Mouse (Mus musculus) hindbrain, embryonic 13.5 days (tissue): ENCODE results near the gene Bglap3. TPM values are rescaled to one million over a fixed set of nuclear protein-coding genes. Genes with fewer than 3 reads are reported as not detected.

Experiments
- ATAC-seq: fragments of 200-750 bp; cut with Nextera tagmentation; 2 replicates; pipeline ENCODE4 v1.8.0; 2017; ENCODE audit warnings: moderate TSS enrichment; ENCODE audit not compliant: low FRiP score
- H3K27ac ChIP-seq: fragments of 300-500 bp; sonication (generic); 2 replicates; pipeline ENCODE4 v1.5.1; 2015; ENCODE audit warnings: inconsistent platforms, mild to moderate bottlenecking, moderate library complexity
- H3K27me3 ChIP-seq: fragments of 300-500 bp; sonication (generic); 2 replicates; pipeline ENCODE4 v1.6.1; 2015; ENCODE audit warnings: mild to moderate bottlenecking, inconsistent platforms
- H3K36me3 ChIP-seq: fragments of 300-500 bp; sonication (generic); 2 replicates; pipeline ENCODE4 v1.6.1; 2015; ENCODE audit warnings: mild to moderate bottlenecking, inconsistent platforms
- H3K4me1 ChIP-seq: fragments of 300-500 bp; sonication (generic); replicated peaks from 2 replicates; pipeline ENCODE4 v1.6.1; 2015; ENCODE audit warnings: inconsistent platforms
- H3K4me2 ChIP-seq: fragments of 300-500 bp; sonication (generic); 2 replicates; pipeline ENCODE4 v1.6.1; 2015; ENCODE audit warnings: inconsistent platforms, mild to moderate bottlenecking, moderate library complexity
- H3K4me3 ChIP-seq: fragments of 300-500 bp; sonication (generic); 2 replicates; pipeline ENCODE4 v1.5.1; 2015; ENCODE audit warnings: mild to moderate bottlenecking, inconsistent platforms
- H3K9ac ChIP-seq: fragments of 300-500 bp; sonication (generic); 2 replicates; pipeline ENCODE4 v1.6.1; 2015; ENCODE audit warnings: mild to moderate bottlenecking, inconsistent platforms
- H3K9me3 ChIP-seq: fragments of 300-500 bp; sonication (generic); 2 replicates; pipeline ENCODE4 v1.6.1; 2016; ENCODE audit warnings: inconsistent platforms
- WGBS: fragments of 180-500 bp; shearing (Covaris S2); methylation state at CpG from one replicate; pipeline ENCODE4 v1.1.7; 2015; 5-methylcytosine and 5-hydroxymethylcytosine counted together
- polyA plus RNA-seq: library from polyadenylated mRNA; unstranded; fragments of >200 nt; fragmentation: Nextera tagmentation; extraction: Ambion mirVana; gene quantifications from 2 replicates; pipeline ENCODE4 v1.2.1, GENCODE M21; 2015

Gene Bglap3
- polyA plus RNA-seq, 1 experiment from 2014 or later: not detected

DNA sequence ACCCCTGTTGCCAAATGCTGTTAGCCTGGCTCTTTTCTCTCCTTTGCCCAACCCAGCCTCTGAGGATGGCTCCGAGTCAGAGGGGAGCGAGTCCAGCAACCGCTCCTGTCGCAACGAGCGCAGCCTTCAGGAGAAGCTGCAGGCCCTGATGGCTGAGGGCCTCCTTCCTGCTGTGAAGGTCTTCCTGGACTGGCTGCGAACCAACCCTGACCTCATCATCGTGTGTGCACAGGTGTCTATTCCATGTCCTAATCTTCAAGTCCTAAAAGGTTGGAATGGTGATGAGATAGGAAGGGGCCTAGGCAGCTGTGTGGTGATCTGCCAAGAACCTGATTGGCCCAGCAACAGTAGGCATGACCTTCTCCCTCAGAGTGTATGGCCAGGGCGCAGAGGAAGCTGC lies 19.6 kb downstream of the Bglap3 start:
- Histone ChIP-seq H3K4me2 (no peak overlapping the region), H3K36me3 (peaks cover 99% of the 10 kb centered on the region), H3K27ac (no peak overlapping the region), H3K9ac (no peak overlapping the region), H3K4me1 (no peaks in the 10 kb centered on the region), H3K27me3 (no peaks in the 10 kb centered on the region), H3K4me3 (no peak overlapping the region), H3K9me3 (no peaks in the 10 kb centered on the region)
- WGBS: 93% methylated on average over 9 of the region's 9 CpGs
- no peak for ATAC-seq

DNA sequence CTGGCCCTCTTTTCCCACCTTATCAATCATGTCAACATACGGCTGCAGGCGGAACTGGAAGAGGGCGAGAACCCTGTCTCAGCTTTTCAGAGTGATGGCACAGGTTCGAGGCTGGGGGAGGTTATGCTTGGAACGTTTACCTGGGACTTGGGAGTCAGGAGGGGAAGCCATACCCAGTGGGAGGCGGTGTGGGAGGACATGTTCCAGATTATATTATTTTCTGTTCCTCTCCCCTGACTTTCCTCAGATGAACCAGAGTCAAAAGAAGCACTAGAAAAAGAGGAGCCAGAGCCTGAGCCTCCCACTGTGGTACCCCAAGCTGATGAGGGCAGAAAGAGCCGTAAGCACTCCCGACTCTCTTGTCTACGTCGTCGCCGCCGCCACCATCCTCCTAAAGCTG lies 21.8 kb downstream of the Bglap3 start:
- no peak for ATAC-seq
- H3K27me3 ChIP-seq: no peaks in the 10 kb centered on the region
- no peak overlapping the region for H3K4me2 ChIP-seq
- H3K36me3 ChIP-seq: peaks cover 100% of the 10 kb centered on the region
- H3K27ac ChIP-seq: no peak overlapping the region
- no peak overlapping the region for H3K4me3 ChIP-seq
- H3K4me1 ChIP-seq: no peaks in the 10 kb centered on the region
- WGBS: 94% methylated on average over 13 of the region's 13 CpGs
- H3K9ac ChIP-seq: no peak overlapping the region
- H3K9me3 ChIP-seq: no peaks in the 10 kb centered on the region

DNA sequence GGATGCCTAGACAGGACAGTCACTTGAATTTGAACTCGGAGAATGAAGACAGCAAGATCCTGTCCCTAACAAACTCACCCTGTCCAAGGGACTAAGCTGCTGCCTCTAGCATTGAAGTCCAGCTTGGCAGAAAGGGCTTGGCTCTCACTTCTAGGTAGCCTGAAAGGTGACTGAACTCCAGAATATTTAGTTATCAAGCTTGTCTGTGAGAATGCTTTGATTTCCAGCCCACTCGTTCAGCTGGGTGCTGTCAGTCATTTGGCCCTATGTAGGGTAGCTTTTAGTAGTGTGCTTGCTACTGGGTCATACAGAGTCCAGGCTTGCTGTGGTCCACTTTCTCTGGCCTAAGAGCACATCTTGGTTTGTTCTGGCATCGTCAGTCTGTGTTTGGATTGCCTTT lies 33.5 kb downstream of the Bglap3 start:
- H3K27me3 ChIP-seq: no peaks in the 10 kb centered on the region
- peaks cover 33% of the 10 kb centered on the region for H3K4me1 ChIP-seq
- peaks cover 26% of the 10 kb centered on the region for H3K36me3 ChIP-seq
- WGBS: 82% methylated on average over 3 of the region's 3 CpGs
- H3K4me3 ChIP-seq: no peak overlapping the region
- H3K9me3 ChIP-seq: no peaks in the 10 kb centered on the region
- no peak overlapping the region for H3K4me2 ChIP-seq
- no peak overlapping the region for H3K9ac ChIP-seq
- no peak overlapping the region for H3K27ac ChIP-seq
- ATAC-seq: no peak

DNA sequence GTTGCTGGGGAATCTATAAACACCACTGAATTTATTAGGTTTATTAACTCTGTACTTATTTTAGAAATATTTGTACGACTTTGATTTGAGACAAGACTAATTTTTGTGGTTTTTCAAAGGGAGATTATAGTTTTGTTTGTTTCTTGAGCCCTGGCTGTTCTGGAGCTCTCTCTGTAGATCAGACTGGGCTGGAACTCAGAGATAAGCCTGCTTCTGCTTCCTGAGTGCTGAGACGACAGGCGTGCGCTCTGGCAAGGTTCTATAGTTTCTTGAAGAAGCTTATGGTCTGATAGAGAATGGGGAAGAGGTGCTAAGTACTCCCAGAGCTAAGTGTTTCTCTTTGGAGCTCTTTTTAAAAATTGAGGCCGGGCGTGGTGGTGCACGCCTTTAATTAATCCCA lies 34.2 kb downstream of the Bglap3 start:
- Histone ChIP-seq H3K27me3 (no peaks in the 10 kb centered on the region), H3K27ac (no peak overlapping the region), H3K4me3 (no peak overlapping the region), H3K9ac (no peak overlapping the region), H3K4me2 (no peak overlapping the region), H3K36me3 (peaks cover 19% of the 10 kb centered on the region), H3K9me3 (no peaks in the 10 kb centered on the region), H3K4me1 (peaks cover 33% of the 10 kb centered on the region)
- 92% methylated on average over 7 of the region's 7 CpGs for WGBS
- no peak for ATAC-seq

DNA sequence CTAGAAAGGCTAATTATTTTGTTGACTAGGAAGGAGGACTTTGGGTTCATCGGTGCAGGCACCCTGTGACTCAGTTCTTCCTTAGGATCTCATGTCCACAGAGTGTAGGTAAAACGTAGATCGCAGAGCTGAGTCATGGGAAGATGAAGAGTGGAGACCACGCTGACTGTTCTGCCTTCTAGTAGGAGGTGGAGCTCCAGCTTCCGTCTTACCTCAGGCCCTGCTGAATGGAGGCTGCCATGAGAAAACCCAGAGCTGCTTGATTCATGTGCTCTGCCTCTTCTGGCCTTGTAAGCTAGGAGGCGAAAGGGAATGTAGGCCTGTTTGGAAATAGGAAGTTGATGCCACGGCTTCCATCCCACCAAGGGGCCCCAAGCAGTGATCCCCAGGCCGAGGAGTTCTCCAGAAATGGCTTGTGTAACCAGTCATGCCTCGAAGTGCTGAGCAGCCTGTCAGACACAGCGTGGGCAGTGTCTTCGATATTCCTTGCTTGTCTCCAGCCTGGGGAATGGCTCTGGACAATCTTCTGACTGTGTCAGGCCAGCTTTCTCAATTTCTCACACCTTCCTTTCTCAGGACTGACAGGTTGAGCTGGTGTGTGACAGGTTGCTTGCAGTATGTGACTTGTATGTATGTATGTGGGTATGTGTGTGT lies 35.0 kb downstream of the Bglap3 start:
- Histone ChIP-seq H3K27me3 (no peaks in the 10 kb centered on the region), H3K4me3 (peak overlapping the region; percentile 72), H3K4me2 (peak overlapping the region; percentile 73), H3K4me1 (peaks cover 33% of the 10 kb centered on the region), H3K36me3 (peaks cover 11% of the 10 kb centered on the region), H3K9me3 (no peaks in the 10 kb centered on the region), H3K27ac (no peak overlapping the region), H3K9ac (peak overlapping the region; percentile 56)
- ATAC-seq: no peak
- WGBS: 88% methylated on average over 11 of the region's 11 CpGs

DNA sequence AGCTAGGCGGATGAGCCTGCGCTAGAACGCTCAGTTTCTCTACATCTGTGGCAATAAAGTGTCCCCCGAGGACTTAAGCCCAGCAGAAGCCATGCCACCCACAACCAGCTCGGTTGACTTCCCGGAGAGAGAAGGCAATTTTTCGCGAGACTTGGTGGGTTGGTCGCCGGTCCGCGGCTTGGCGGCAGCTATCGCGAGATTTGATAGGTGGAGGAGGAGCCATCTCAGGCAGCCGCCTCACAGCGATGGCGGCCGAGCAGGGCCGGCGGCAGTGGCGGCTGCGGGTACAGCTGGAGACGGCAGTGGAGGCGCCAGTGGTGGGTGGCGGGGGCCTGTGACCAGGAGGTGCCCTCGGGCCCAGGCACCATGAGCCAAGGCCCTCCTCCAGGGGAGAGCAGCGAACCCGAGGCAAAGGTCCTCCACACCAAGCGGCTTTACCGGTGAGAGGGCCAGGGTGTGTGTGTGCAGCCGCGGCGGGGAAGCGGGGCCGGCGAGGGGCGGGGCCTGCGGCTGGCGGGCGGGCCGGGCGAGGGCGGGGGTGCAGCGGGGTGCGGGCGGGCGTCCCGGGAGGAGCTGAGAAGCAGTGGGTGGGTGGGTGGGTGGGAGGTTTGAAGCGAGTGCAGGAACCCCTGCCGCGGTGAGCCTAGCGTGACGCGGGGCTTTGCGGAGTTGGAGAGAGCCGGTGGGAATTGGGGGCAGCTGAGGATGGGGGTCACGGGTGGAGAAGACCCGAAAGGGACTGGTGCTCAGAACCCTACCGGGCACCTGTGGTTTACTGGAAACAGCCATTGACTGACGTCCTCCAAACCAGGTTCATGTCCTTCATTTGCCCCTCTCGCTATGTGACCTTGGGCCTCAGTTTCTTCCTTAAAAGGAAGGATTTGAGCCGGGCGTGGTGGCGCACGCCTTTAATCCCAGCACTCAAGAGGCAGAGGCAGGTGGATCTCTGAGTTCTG lies 36.2 kb downstream of the Bglap3 start, which contains the start of the genes Tmem79 and Smg5:
Tmem79 (minus strand) TSS at position 91 of the 956 bp plus-strand sequence.
Smg5 (plus strand) TSS at position 203 of the 956 bp plus-strand sequence.
- no peaks in the 10 kb centered on the region for H3K36me3 ChIP-seq
- peak; percentile 95 for ATAC-seq
- peak within 1 kb of the TSS; percentile 90 for H3K9ac ChIP-seq
- H3K27me3 ChIP-seq: no peaks in the 10 kb centered on the region
- peak within 1 kb of the TSS; percentile 76 for H3K4me2 ChIP-seq
- H3K27ac ChIP-seq: peak within 1 kb of the TSS; percentile 97
- no peaks in the 10 kb centered on the region for H3K9me3 ChIP-seq
- WGBS: 3% methylated on average over 61 of the region's 66 CpGs
- peaks cover 33% of the 10 kb centered on the region for H3K4me1 ChIP-seq
- H3K4me3 ChIP-seq: peak within 1 kb of the TSS; percentile 72

DNA sequence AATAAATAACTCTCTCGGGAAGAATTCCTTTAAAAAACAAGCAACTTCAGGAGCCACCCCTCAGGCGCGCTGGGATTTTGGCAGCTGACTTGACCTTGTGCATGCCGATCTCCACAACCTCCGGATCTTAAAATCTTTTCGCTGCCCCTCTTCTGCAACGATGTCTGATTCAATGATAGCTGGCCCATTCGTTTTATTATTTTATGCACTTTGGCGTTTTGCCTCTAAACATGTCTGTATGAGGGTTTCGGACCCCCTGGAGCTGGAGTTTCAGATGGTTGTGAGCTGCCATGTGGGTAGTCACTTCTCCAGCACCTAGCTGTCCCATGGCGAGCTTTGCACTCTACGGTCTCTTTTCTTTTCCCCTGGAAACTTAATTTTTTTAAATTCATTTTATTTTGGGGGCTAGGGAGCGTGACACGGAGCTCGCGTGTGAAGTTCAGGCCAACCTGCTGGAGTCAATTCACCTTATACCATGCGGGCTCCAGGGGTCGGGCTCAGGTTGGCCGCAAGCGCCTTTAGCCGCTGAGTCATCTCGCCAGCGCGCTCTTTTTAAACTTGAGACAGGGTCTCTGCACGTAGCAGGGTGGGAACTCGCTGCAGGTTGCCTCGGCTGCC lies 37.0 kb downstream of the Bglap3 start:
- WGBS: 1% methylated on average over 27 of the region's 27 CpGs
- Histone ChIP-seq H3K4me1 (peaks cover 33% of the 10 kb centered on the region), H3K36me3 (no peaks in the 10 kb centered on the region)

DNA sequence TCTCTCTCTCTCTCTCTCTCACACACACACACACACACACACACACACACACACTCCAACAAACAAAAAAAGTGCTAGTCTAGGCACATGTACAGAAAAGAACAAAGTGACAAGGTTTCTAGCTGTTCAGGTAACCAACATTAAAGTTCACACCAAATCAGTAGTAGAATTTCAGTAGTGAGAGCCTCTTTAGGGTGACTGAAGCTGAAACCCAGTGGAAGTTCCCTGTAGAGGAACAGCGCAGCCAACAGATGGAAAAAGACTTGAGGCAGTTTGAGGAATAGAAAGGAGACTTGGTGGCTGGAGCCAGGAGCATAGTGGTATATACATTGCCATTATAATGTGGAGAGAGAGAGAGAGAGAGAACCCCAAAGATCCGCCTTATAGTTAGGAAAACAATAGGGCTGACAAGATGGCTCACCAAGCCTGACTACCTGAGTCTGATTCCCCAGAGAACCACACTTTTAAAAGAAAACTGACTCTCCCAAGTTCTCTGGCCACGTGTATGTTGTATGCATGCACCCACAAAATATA lies 37.6 kb downstream of the Bglap3 start:
- H3K4me3 ChIP-seq: peak overlapping the region; percentile 72
- no peak for ATAC-seq
- peak overlapping the region; percentile 90 for H3K9ac ChIP-seq
- no peaks in the 10 kb centered on the region for H3K9me3 ChIP-seq
- no peak overlapping the region for H3K27ac ChIP-seq
- no peaks in the 10 kb centered on the region for H3K27me3 ChIP-seq
- H3K4me2 ChIP-seq: peak overlapping the region; percentile 76
- 33% methylated on average over 3 of the region's 3 CpGs for WGBS
- H3K36me3 ChIP-seq: no peaks in the 10 kb centered on the region
- peaks cover 33% of the 10 kb centered on the region for H3K4me1 ChIP-seq

More for the DNA sequence above, 37.0 kb downstream of the Bglap3 start:
- Histone ChIP-seq H3K9me3 (no peaks in the 10 kb centered on the region), H3K27ac (peak overlapping the region; percentile 97), H3K4me2 (peak overlapping the region; percentile 76), H3K27me3 (no peaks in the 10 kb centered on the region), H3K9ac (peak overlapping the region; percentile 90), H3K4me3 (peak overlapping the region; percentile 72)
- ATAC-seq: peak; percentile 67

DNA sequence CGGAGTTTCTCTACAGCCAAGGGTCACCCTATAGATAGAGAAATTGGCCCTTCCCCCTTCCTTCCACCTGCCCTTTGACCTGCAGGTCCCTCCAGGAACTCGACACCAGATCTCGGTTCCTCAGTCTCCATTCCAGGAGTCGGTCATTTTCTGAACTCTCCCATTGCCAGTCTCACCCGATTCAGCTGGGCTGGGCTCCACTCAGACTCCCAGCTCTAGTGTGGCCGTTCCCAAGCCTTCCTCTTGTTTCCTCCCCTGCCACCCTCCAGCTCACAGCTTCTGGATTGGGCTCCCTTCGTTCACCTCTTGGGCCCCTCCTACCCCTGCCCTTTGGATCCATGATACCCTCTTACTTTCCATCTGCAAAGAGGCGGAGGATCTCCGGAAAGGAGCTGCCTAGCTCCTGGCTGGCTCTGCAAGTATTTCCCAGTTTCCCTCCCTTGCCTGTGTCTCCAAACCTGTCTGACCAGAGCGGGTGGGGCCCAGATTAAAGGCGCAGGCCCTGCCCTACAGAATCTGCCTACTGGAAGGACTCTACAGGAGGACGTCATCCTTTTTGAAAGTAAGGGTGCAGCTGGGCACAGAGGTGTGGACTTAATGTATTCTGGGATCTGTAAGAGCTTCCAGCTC lies 38.4 kb downstream of the Bglap3 start:
- Histone ChIP-seq H3K4me1 (peaks cover 31% of the 10 kb centered on the region), H3K4me2 (no peak overlapping the region), H3K9ac (0 out of 2 replicates have a peak overlapping the region, but pooled peaks have one; percentile 6), H3K9me3 (no peaks in the 10 kb centered on the region), H3K27ac (no peak overlapping the region), H3K36me3 (peaks cover 8% of the 10 kb centered on the region), H3K4me3 (no peak overlapping the region), H3K27me3 (no peaks in the 10 kb centered on the region)
- WGBS: 60% methylated on average over 12 of the region's 12 CpGs
- ATAC-seq: no peak

DNA sequence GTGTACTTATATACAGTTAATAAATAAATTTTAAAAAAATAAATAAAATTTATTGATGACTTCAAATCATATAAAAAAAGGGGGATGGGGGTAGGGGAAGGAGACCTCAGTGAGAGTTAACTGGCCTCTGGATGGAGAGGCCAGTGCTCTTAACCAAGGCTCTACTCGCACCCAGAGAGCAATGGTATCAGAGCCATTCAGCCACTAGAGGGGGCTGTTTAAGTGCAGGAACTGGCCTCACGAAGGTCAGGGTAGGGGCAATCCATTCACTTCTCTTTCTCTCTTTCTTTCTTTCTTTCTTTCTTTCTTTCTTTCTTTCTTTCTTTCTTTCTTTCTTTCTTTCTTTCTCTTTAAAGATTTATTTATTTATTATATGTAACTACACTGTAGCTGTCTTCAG lies 41.3 kb downstream of the Bglap3 start:
- no peak for ATAC-seq
- H3K27ac ChIP-seq: no peak overlapping the region
- H3K4me1 ChIP-seq: peaks cover 11% of the 10 kb centered on the region
- H3K9me3 ChIP-seq: no peaks in the 10 kb centered on the region
- H3K36me3 ChIP-seq: peaks cover 25% of the 10 kb centered on the region
- H3K4me3 ChIP-seq: no peak overlapping the region
- H3K9ac ChIP-seq: no peak overlapping the region
- 29% methylated on average over 2 of the region's 2 CpGs for WGBS
- H3K4me2 ChIP-seq: no peak overlapping the region
- no peaks in the 10 kb centered on the region for H3K27me3 ChIP-seq

DNA sequence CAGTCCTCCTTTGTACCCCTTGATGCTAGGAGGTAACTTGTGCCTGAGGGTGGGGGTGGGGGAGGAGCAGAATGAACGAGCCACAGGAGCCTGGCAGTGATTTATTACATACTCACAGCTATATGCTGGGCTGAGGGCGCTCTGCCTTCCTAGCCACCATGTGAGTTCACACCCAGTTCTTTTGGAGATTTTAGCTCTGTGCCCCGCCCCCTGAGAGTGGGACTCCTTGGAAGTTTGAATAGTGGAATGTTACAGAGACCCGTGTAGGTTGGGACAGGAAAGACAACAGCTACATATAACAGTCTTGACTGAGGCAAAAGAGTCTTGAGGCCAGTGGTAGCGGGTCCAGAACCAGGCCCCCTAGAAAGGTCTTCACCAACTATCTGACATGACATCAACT lies 43.6 kb downstream of the Bglap3 start:
- H3K4me2 ChIP-seq: no peak overlapping the region
- no peaks in the 10 kb centered on the region for H3K27me3 ChIP-seq
- no peak overlapping the region for H3K9ac ChIP-seq
- H3K36me3 ChIP-seq: peaks cover 25% of the 10 kb centered on the region
- WGBS: 74% methylated on average over 5 of the region's 5 CpGs
- no peak overlapping the region for H3K27ac ChIP-seq
- peaks cover 17% of the 10 kb centered on the region for H3K4me1 ChIP-seq
- no peaks in the 10 kb centered on the region for H3K9me3 ChIP-seq
- no peak overlapping the region for H3K4me3 ChIP-seq
- no peak for ATAC-seq
